Mouse (Mus musculus) cerebellum, adult 2 months (tissue): Measurements from ENCODE around the gene Gm11437.

ENCODE experiments used
- CTCF ChIP-seq: fragments of 200-500 bp; IDR thresholded peaks from 2 replicates; pipeline ENCODE4 v1.5.1; 2011; ENCODE audit warnings: low read depth, mild to moderate bottlenecking, control low read depth, low read length, moderate library complexity, borderline replicate concordance; ENCODE audit not compliant: insufficient read depth
- POLR2A ChIP-seq: fragments of 200-500 bp; IDR thresholded peaks from 2 replicates; pipeline ENCODE4 v1.6.1; 2011; ENCODE audit warnings: low read length, control low read depth, borderline replicate concordance; ENCODE audit not compliant: insufficient read depth

- TF ChIP-seq CTCF (no peak), POLR2A (no peak)
These were observed 46.0 kb downstream of the Gm11437 start for GRCm38 (mm10) chr11:84121051-84121956.
